Mouse (Mus musculus): ENCODE measurements around the gene 1810024B03Rik. TPM values are rescaled to one million over a fixed set of nuclear protein-coding genes. Genes with fewer than 3 reads are reported as not detected.

Gene 1810024B03Rik
- polyA plus RNA-seq, 1 experiment from 2014 or later = 1.3 TPM

Other genes starting within 250 kb of the 1810024B03Rik start
- 11.6 and 11.9 TPM in 2 replicates for gene Ap4e1, start 199.6 kb downstream of the 1810024B03Rik start, polyA plus RNA-seq (2015; fragmentation: Nextera tagmentation; extraction: Ambion mirVana)
- gene Blvra, start 137.6 kb downstream of the 1810024B03Rik start, polyA plus RNA-seq (2015; fragmentation: Nextera tagmentation; extraction: Ambion mirVana) = 27.2 and 32.9 TPM in 2 replicates
- 38.4 and 41.0 TPM in 2 replicates for gene Ncaph, start 74.3 kb downstream of the 1810024B03Rik start, polyA plus RNA-seq (2015; fragmentation: Nextera tagmentation; extraction: Ambion mirVana)
- gene Itpripl1, start 64.8 kb downstream of the 1810024B03Rik start, polyA plus RNA-seq (2015; fragmentation: Nextera tagmentation; extraction: Ambion mirVana) = 15.5 and 17.2 TPM in 2 replicates
- 57.0 and 59.8 TPM in 2 replicates for gene Snrnp200, start 106 bp upstream of the 1810024B03Rik start, polyA plus RNA-seq (2015; fragmentation: Nextera tagmentation; extraction: Ambion mirVana)
- gene Ciao1, start 39.5 kb upstream of the 1810024B03Rik start, polyA plus RNA-seq (2015; fragmentation: Nextera tagmentation; extraction: Ambion mirVana) = 67.6 and 70.0 TPM in 2 replicates
- 46.4 and 51.0 TPM in 2 replicates for gene Tmem127, start 39.6 kb upstream of the 1810024B03Rik start, polyA plus RNA-seq (2015; fragmentation: Nextera tagmentation; extraction: Ambion mirVana)
- 94.7 and 99.8 TPM in 2 replicates for gene Stard7, start 61.9 kb upstream of the 1810024B03Rik start, polyA plus RNA-seq (2015; fragmentation: Nextera tagmentation; extraction: Ambion mirVana)
- 7.4 and 7.7 TPM in 2 replicates for gene Dusp2, start 127.9 kb upstream of the 1810024B03Rik start, polyA plus RNA-seq (2015; fragmentation: Nextera tagmentation; extraction: Ambion mirVana)
- gene Astl, start 130.4 kb upstream of the 1810024B03Rik start, polyA plus RNA-seq (2015; fragmentation: Nextera tagmentation; extraction: Ambion mirVana) = not detected in 2 replicates
- 0.88 and 1.00 TPM in 2 replicates for gene Adra2b, start 154.9 kb upstream of the 1810024B03Rik start, polyA plus RNA-seq (2015; fragmentation: Nextera tagmentation; extraction: Ambion mirVana)
- 0.09 TPM in 1 of 2 replicates, not detected in the other for gene Gpat2, start 216.9 kb upstream of the 1810024B03Rik start, polyA plus RNA-seq (2015; fragmentation: Nextera tagmentation; extraction: Ambion mirVana)
- 29.9 and 33.1 TPM in 2 replicates for gene Fahd2a, start 236.3 kb upstream of the 1810024B03Rik start, polyA plus RNA-seq (2015; fragmentation: Nextera tagmentation; extraction: Ambion mirVana)